Mouse (Mus musculus) c-Kit-positive CD71-negative TER-119-negative erythroid progenitor cells, embryonic 14.5 days (primary cell): ENCODE results near the gene Gm37596.
"Not testable (repeated sequence)": the region's sequence is repeated elsewhere in the genome, so short reads cannot be mapped to it uniquely, and the experiment has no call there.

Experiments used
- DNase-seq: peaks from one replicate; pipeline ENCODE4 v3.0.0-alpha.2; 2013; ENCODE audit warnings: low read depth

Gm37596 gene

DNA sequence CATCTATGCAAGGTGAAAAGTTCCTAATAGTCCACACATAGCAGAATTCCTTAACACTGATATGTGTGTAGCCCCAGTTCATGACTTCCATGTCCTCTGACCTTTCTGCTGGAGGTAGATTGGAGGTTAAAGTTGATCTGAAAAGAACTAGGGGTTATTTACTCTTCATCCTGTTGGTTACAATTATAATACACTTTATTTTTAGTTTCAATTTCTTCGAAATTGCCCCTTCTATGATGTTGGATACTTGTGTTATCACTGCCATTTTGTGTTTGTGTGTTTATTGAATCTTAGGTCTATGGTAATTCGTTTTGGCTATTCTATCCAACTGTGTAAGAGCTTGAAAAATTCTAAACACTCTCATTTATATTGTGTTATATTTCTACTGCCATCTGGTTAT is at the start of gene Gm37596:
Gene Gm37596, minus strand, starts transcription at position 101 of the 400 bp plus-strand sequence.
- not testable (repeated sequence) for DNase-seq

DNA sequence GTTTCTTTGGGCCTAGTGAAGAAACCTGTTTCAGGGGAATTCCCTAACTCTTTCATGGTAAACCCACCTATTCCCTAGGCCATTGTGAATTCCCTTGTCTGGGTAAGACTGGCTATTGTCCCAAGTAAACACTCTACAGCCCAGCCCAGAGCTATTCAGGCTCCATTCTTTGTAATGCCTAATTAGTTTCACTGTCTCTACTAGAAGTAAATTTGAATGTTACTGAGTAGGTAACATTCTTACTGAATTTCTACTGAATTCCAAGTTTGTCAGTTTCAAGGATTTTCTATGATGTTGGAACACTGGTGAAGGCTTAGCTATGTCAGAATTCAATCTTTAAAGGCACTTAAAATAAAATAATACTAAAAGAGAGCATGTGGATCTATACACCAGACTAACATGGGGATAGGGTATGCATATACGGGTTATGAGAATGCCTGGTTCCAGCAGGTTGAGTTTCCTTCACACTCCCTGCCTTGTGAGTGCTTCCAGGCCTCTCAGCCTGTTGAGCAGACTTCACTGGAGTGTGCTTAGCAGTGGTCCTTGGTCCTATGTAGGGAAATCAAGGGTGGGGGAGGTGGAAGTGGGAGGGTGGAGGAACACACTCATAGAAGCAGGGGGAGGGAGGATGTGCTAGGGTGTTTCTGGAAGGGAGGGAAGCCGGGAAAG is 16.2 kb upstream of the Gm37596 start:
- not testable (repeated sequence) for DNase-seq

DNA sequence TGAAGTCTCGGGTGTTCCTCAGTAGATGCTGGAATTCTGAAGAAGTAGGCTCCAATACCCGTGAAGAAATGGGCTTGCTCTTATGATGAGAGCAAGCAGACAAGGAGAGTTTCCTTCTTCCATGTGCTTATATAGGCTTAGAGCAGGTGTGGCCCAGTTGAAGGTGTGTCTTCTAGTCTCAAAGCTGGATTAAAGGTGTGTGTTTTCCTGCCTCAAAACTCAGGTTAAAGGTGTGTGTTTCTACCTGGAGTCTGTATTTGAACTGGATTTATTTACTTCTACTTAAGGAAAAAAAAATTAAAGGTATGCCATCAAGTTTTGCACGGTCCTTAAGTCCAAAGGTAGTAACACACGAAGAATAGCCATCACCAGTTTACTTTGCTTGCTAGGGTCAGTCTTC is 16.7 kb downstream of the Gm37596 start, which contains the start of gene Tdpoz1:
Gene Tdpoz1, minus strand, starts transcription at position 101 of the 400 bp plus-strand sequence.
- not testable (repeated sequence) for DNase-seq

DNA sequence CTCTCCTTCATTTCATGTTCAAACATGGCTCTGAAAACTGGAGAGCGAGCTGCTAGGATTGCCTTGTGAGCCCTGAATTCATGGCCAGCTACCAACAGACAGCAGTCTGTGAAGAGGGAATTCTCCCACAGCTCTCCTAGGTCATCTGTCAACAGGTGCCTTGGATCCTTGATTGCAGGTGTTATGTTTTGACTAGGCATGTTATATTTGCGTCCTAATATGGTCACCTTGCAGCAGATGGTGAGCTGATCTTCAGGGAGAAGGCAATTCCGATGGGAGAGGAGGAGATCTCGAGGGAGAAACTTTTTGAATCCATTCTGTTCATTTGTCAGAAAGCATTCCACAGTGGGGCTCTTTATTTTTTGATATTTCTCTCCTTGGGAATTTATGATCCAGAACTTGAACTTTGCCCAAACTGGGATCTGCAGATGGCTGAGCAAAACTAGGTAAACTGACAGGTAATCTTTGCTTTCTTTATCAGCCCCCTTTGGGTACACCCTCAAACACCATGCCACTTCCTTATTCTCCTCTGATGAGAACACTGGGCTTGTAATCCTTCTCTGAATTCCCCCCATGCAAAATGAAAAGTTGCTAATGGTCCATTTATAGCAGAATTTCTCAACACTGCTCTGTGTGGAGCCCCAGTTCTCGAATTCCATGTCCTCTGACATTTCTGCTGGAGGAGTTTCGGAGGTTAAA is 21.9 kb downstream of the Gm37596 start:
- DNase-seq: not testable (repeated sequence)

DNA sequence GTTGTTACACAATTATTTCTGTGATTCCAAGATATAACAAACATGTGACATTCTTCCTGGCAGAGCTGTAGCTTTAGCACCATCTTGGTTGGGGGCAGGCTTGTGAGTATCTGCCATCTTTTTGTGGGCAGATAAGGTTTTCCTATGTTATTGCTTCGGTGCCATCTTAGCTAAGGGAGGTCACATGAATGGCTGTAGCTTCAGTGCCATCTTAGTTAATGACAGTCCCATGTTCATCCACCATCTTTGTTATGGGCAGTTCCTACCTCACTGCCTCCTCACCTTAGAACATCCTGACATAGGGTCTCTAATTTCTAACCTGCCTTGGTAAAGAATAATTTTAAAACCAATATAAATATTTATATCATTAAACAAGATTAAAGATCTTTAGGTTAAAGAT is 38.6 kb downstream of the Gm37596 start:
- no peak for DNase-seq

DNA sequence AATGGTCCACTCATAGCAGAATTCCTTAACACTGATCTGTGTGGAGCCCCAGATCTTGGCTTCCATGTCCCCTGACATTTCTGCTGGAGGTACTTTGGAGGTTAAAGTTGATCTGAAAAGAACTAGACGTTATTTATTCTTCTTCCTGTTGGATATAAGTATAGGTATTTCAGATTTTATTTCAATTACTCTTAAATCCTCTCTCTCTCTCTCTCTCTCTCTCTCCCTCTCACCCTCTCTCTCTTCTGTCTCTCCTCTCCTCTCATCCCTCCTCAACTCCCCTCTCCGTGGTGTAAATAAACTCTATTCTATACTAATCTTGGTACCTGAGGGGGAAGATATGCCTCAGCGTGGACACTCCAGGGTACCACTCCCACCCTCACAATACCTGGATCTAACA is 40.3 kb downstream of the Gm37596 start, which contains the start of gene Tdpoz2:
Gene Tdpoz2, minus strand, starts transcription at position 101 of the 400 bp plus-strand sequence.
- no peak for DNase-seq
